Mouse (Mus musculus) gastrocnemius, adult 2 months (tissue): ENCODE measurements around the gene Zfp472. TPM values are rescaled to one million over a fixed set of nuclear protein-coding genes. Genes with fewer than 3 reads are reported as not detected.

Source experiments
- DNase-seq: peaks from one replicate; pipeline ENCODE4 v3.0.0; 2022
- H3K27ac ChIP-seq: fragments of 200-600 bp; 2 replicates; pipeline ENCODE4 v1.8.1; 2022; ENCODE audit warnings: mild to moderate bottlenecking
- H3K4me3 ChIP-seq: fragments of 200-600 bp; 2 replicates; pipeline ENCODE4 v1.8.1; 2022; ENCODE audit warnings: mild to moderate bottlenecking, moderate library complexity
- CTCF ChIP-seq: fragments of 200-600 bp; IDR thresholded peaks from 2 replicates; pipeline ENCODE4 v1.8.1; 2022; ENCODE audit warnings: antibody characterized with exemption, mild to moderate bottlenecking, moderate library complexity
- intact Hi-C: fragments of 180-260 bp; cut with DNase I; formaldehyde crosslinking; loops from one replicate; pipeline ENCODE4 v1.15.1; 2025
- long read RNA-seq, 2 experiments: library from polyadenylated mRNA; stranded (forward); transcript quantifications; one replicate each; pipeline ENCODE4 v2.0.0; 2021
- total RNA-seq, 2 experiments: library from RNA; stranded (reverse); gene quantifications; 2 replicates each; pipeline ENCODE4 v1.2.3; 2021

Zfp472 gene
- total RNA-seq, result 1 to 10 TPM; 1.1 to 1.2 TPM
- long read RNA-seq, experiment 1, partial matches to known transcripts, result 0 of 1 reads
- long read RNA-seq, experiment 1, other reads (novel, unspliced or antisense), result 0 of 1 reads
- long read RNA-seq, experiment 2, result 0 reads

- no peak for TF ChIP-seq CTCF
- intact Hi-C loops, result loop anchor here (5.0 to 10.0 kb wide), 2 partner anchors 73 to 119 kb away; partner anchors contain the start of genes Zfp563 and Zfp870
- DNase-seq, result peak; percentile 88
- Histone ChIP-seq H3K27ac (peak within 1 kb of the TSS; percentile 86), H3K4me3 (peak within 1 kb of the TSS; percentile 89)
These were observed at the start of gene Zfp472 for GRCm38 (mm10) chr17:32965623-32966290. Zfp472 (plus strand) TSS chr17:32965814.

GRCm38 (mm10) chr17:32916075-32916474 lies 49.5 kb upstream of the Zfp472 start:
- intact Hi-C loops, result no loop called here
- no peak overlapping the region for H3K27ac ChIP-seq
- H3K4me3 ChIP-seq, result no peak overlapping the region
- no peak for DNase-seq
- no peak for TF ChIP-seq CTCF

GRCm38 (mm10) chr17:32917131-32917530 lies 48.5 kb upstream of the Zfp472 start, which contains the start of gene Cyp4f14:
Cyp4f14 (minus strand) TSS chr17:32917342.
- Histone ChIP-seq H3K4me3 (no peak within 1 kb of the TSS), H3K27ac (no peak within 1 kb of the TSS)
- intact Hi-C loops, result no loop called here
- TF ChIP-seq CTCF, result no peak
- peak; percentile 75 for DNase-seq

GRCm38 (mm10) chr17:32919123-32919522 lies 46.5 kb upstream of the Zfp472 start:
- no peak for TF ChIP-seq CTCF
- Histone ChIP-seq H3K27ac (no peak overlapping the region), H3K4me3 (no peak overlapping the region)
- intact Hi-C loops, result no loop called here
- DNase-seq, result no peak

DNA sequence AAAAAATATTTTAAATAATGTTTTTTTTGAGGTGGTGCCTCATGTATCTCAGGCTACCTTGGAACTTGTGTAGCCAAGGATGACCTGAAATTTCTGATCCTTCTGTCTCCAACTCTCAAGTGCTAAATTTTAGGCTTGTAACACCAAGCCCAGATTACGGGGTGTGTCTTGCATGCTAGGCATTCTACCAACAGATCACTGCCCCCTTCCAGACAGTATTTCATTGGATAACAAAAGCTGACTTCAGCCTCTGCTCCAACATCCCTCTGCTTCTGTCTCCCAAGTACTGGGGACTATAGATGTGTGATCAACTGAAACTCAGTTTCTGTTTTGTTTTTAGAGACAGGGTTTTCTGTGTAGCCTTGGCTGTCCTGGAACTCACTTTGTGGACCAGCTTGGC lies 41.9 kb upstream of the Zfp472 start:
- H3K27ac ChIP-seq, result no peak overlapping the region
- intact Hi-C loops, result no loop called here
- no peak overlapping the region for H3K4me3 ChIP-seq
- DNase-seq, result no peak
- no peak for TF ChIP-seq CTCF

DNA sequence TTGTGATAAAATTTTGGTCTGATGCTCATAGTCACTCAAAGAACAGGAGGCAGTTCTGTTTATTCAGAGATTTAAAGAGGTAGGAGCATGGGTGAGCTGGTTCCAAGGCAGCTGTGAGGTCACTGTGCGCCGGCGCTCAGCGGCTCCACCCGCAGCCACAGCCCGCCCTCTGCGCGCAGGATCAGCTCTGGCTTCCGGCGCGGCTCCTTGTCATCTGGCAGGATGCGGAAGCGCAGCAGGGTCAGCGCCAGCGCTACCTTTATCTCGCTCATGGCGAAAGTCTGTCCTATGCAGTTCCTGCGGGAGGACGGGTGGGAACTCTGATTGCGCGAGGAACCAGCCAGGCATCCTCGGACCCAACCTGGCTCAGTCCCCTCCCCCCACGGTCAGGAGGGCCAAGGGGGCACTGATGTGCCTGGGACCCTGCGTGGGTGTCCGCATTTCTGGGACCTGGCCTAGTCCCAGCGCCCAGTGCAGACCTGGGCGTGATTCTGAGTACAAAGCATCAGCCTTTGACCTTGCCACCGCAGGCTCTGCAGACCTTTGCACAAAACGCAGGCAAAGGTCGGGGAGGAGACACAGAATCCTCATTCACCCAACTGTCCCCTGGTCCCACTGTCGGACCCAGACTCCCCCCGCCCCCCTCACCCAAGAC lies 40.8 kb upstream of the Zfp472 start:
- DNase-seq, result peak; percentile 83
- intact Hi-C loops, result no loop called here
- TF ChIP-seq CTCF, result no peak
- Histone ChIP-seq H3K4me3 (peak overlapping the region; percentile 75), H3K27ac (peak overlapping the region; percentile 79)

GRCm38 (mm10) chr17:32927803-32928202 lies 37.8 kb upstream of the Zfp472 start:
- no peak for TF ChIP-seq CTCF
- intact Hi-C loops, result no loop called here

GRCm38 (mm10) chr17:32939831-32940230 lies 25.8 kb upstream of the Zfp472 start:
- no peak for TF ChIP-seq CTCF
- H3K4me3 ChIP-seq, result no peak overlapping the region
- no peak for DNase-seq
- no peak overlapping the region for H3K27ac ChIP-seq
- intact Hi-C loops, result no loop called here

More at GRCm38 (mm10) chr17:32927803-32928202, 37.8 kb upstream of the Zfp472 start:
- DNase-seq, result no peak
- Histone ChIP-seq H3K4me3 (no peak overlapping the region), H3K27ac (no peak overlapping the region)

- no peak for DNase-seq
- intact Hi-C loops, result no loop called here
- TF ChIP-seq CTCF, result no peak
- Histone ChIP-seq H3K4me3 (no peak overlapping the region), H3K27ac (no peak overlapping the region)
These were observed 22.0 kb upstream of the Zfp472 start for GRCm38 (mm10) chr17:32943661-32944060.

DNA sequence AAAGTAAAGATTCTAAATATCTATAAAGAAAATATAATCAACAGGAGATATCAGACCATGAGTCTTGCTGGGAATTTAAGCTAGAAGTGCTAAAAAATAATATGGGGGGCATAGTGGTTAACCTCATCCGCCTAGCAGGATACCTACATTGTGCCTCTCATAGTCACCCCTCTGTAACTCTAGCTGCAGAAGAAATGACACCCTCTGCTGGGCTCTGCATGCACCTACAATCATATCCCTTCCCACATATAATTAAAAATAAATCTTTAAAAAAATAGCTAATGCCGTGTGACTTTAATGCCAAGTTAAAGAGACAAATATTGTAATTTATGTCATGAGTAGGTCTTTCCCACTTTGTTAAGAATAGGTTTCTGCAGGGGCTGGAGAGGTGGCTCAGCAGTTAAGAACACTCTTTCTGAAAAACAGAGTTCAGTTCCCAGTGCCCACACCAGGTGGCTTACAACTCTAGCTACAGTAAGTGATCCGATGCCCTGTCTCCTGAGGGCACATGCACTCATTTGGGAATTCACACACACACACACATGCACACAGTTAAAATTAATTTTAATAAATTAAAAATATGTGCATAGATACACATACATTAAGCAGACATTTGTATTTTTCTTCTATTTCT lies 21.1 kb upstream of the Zfp472 start:
- peak; percentile 29; the same call in 1 of the 2 replicates for TF ChIP-seq CTCF
- H3K4me3 ChIP-seq, result no peak overlapping the region
- DNase-seq, result no peak
- H3K27ac ChIP-seq, result no peak overlapping the region
- intact Hi-C loops, result loop anchor here (5.0 kb wide), 1 partner anchor 172 kb away; no protein-coding TSS in a partner anchor

- intact Hi-C loops, result loop anchor here (2.0 to 5.0 kb wide), 2 partner anchors 56 to 174 kb away; partner anchors contain the start of gene Zfp870
- Histone ChIP-seq H3K27ac (peak overlapping the region; percentile 94), H3K4me3 (peak overlapping the region; percentile 88)
- DNase-seq, result no peak
- TF ChIP-seq CTCF, result no peak
These were observed 18.9 kb upstream of the Zfp472 start for GRCm38 (mm10) chr17:32946716-32947115.

- DNase-seq, result peak; percentile 99
- intact Hi-C loops, result loop anchor here (2.0 to 5.0 kb wide), 2 partner anchors 57 to 175 kb away; partner anchors contain the start of gene Zfp870
- Histone ChIP-seq H3K4me3 (peak within 1 kb of the TSS; percentile 88), H3K27ac (peak within 1 kb of the TSS; percentile 94)
- TF ChIP-seq CTCF, result no peak
These were observed 18.2 kb upstream of the Zfp472 start, which contains the start of gene Cyp4f13 for GRCm38 (mm10) chr17:32947215-32947914. Cyp4f13 (minus strand) TSS chr17:32947402.
